Mouse (Mus musculus) telencephalon, adult 2 months (tissue): ENCODE data around the gene Adcy1.
"Not testable (repeated sequence)": the region's sequence is repeated elsewhere in the genome, so short reads cannot be mapped to it uniquely, and the experiment has no call there.

Experiments
- DNase-seq: peaks from one replicate; pipeline ENCODE4 v3.0.0-alpha.2; 2011; ENCODE audit warnings: low read depth, low spot score

Adcy1 gene

DNA sequence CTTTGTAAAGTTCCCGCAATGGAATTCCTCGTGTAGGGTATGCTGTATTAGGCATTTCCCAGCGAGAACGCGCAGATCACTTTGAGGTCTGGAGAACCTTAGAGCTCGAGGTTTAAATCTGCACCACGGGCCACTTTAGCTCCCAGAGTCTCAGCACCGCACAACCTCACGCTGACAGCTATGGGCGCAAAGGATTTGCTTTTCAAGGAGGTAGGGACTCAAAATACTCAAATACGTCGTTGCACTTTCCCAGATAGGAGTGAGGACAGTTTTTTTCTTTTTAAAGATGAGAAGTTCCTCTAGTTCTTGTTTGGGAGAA is 151.0 kb downstream of the Adcy1 start:
- no peak for DNase-seq

DNA sequence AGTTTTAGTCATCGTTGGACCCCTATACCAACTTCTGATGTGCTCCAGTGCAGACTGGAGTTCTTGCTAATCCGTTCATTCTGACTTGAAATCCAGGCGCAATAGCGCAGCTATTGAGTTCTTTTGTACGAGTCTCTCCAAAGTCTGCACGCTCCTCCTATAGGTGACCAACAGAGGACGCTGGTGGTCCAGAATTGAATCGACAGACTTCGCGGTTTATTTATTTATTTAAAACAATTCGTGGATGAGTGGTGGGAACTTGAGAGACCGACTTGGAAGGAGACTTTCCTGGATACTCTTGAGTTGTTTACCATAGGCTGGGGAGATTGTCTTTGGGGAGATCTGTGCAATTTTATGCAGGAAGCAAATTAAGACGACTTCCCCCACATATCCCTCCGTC is 151.5 kb downstream of the Adcy1 start:
- peak; percentile 61 for DNase-seq

DNA sequence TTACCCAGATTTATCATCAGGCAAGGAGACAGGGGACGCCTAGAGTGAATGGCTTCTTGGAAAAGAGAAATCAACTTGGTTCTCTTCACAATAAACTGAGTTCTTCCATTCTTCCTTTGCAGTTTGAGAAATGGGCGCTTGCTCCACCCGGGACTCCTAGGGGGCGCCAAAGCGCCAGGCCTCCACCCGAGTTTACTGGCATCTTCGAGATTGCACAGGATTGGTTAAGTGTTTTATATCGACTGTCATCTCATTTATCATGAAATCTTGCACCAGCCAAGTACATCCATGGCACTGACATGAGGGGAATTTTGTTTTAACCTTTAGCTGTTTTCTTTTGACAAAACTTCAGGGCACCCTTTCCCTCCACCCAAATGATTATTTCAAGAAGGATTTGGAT is 152.4 kb downstream of the Adcy1 start:
- no peak for DNase-seq

DNA sequence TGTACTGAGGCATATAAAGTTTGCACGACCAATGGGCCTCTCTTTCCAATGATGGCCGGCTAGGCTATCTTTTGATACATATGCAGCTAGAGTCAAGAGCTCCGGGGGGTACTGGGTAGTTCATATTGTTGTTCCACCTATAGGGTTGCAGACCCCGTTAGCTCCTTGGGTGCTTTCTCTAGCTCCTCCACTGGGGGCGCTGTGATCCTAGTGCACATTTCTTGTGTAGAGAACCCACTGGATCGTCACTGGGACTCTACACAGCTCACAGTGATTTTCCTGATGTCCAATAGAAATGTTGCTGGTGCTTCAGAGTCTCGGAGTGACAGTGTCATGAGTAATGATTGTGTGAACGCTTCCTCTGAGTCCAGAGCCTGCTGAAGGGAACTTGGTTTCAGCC is 158.5 kb downstream of the Adcy1 start:
- DNase-seq, result not testable (repeated sequence)

DNA sequence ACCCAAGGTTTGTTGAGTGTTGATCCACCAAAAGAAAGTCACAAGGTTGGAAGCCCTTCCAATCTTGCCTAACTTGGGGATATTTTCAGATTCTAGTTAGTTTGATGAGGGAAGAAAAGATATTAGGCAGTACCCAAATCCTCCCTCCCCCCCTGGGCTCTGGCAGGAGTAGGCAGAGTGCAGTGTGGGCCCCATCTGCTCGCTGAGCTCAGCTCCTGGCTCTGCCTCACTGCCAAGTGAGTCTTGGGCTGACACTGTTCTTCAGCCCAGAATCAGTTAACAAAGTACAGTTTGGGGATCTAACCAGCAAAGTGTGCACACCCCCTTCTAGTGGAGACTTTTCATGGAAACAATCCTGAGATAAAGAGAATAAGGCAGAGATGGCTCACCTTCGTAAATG is 162.9 kb downstream of the Adcy1 start:
- no peak for DNase-seq

DNA sequence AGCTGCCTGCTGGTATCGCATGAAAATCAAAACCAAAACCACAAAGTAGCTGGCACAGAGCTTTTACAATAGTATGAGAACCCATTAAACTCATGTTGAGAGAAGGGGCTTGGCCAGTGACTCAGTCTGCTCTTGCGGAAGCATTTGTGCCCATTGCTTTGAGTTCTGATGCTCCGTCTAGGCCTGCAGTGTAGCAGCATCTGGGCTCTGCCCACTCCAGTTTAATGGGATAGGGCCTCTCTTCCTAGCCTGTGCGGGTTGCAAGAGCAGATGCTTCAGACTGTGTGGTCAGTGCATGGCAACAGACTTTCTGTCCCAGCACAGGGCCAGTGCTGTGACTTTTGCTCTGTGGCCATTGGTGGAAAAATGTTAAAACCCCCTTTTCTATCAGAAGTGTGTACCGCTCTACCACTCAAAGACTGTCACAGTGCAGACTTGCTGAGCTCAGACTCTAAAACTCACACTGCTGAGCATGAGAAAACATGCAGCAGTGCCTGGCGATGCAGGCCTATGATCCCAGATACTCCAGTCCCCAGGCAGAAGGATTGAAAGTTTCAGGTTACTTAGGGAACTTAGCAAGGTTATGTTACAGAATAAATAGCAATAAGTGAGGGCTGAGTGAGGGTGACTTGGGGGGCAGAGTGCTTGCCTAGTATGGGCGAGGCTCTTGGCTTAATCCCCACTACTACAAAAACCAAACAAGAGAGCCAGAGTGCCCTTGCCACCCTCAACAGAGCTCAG is 163.7 kb downstream of the Adcy1 start:
- DNase-seq, result no peak

DNA sequence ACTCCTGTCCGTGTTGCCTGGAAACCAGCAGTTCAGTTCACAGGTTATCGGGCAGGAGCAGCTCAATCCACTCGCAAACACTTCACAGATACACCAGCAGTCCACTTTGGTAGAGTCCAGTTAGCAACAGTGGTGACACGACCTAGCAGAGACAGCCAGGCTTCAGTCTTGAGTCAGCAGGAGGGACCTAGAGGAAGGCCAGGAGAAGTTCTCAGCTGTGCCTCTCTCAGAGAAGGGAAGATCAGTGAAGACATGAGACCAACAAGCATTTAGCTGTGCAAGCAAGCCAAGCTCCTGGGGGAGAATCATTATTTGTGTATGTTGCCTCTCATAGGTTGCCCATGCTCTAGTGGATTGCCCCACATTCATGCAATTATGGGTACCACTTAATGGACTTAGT is 164.8 kb downstream of the Adcy1 start:
- no peak for DNase-seq
